Mouse (Mus musculus) G1E (cell line): ENCODE results near the gene Xbp1. TPM values are rescaled to one million over a fixed set of nuclear protein-coding genes. Genes with fewer than 3 reads are reported as not detected.
"Not testable (repeated sequence)": the region's sequence is repeated elsewhere in the genome, so short reads cannot be mapped to it uniquely, and the experiment has no call there.

Experiments used
- ATAC-seq: 2 replicates; pipeline ENCODE4 v1.8.0; 2016; ENCODE audit warnings: mild to moderate bottlenecking; ENCODE audit not compliant: insufficient number of reproducible peaks, poor library complexity, low FRiP score, severe bottlenecking; ENCODE audit errors: extremely low read depth
- DNase-seq: peaks from one replicate; pipeline ENCODE4 v3.0.0; 2012; ENCODE audit warnings: low spot score
- H3K27me3 ChIP-seq: 2 replicates; pipeline ENCODE4 v1.6.1; 2012; ENCODE audit warnings: mild to moderate bottlenecking, low read length, inconsistent platforms; ENCODE audit not compliant: insufficient read depth
- H3K36me3 ChIP-seq: replicated peaks from 2 replicates; pipeline ENCODE3; 2012; ENCODE audit warnings: mild to moderate bottlenecking, inconsistent platforms
- H3K4me1 ChIP-seq: 2 replicates; pipeline ENCODE4 v1.6.1; 2012; ENCODE audit warnings: low read depth, low read length, inconsistent platforms, mixed read lengths; ENCODE audit not compliant: insufficient read depth
- H3K4me3 ChIP-seq: 2 replicates; pipeline ENCODE4 v1.5.1; 2012; ENCODE audit warnings: low read depth, mild to moderate bottlenecking, inconsistent platforms, low read length, moderate library complexity, mixed read lengths
- H3K9me3 ChIP-seq: replicated peaks from 2 replicates; pipeline ENCODE4 v1.6.1; 2012; ENCODE audit warnings: inconsistent platforms
- CTCF ChIP-seq: IDR thresholded peaks from 2 replicates; pipeline ENCODE4 v1.5.1; 2012; ENCODE audit warnings: low read depth, low read length, inconsistent platforms, mixed read lengths
- GATA1 ChIP-seq: IDR thresholded peaks from 2 replicates; pipeline ENCODE4 v1.6.1; 2012; ENCODE audit warnings: borderline replicate concordance, low read length, inconsistent platforms, mixed read lengths
- GATA2 ChIP-seq: IDR thresholded peaks from 2 replicates; pipeline ENCODE4 v1.6.1; 2012; ENCODE audit warnings: low read depth, low read length, inconsistent platforms, borderline replicate concordance
- POLR2AphosphoS5 ChIP-seq: IDR thresholded peaks from 2 replicates; pipeline ENCODE4 v1.6.1; 2012; ENCODE audit warnings: low read depth, low read length, inconsistent platforms; ENCODE audit not compliant: insufficient replicate concordance
- TAL1 ChIP-seq: conservative IDR thresholded peaks from 2 replicates; pipeline ENCODE4 v1.6.1; 2012; ENCODE audit warnings: low read depth, low read length, inconsistent platforms, mixed read lengths
- polyA plus RNA-seq: library from polyadenylated mRNA; stranded (reverse); fragments of >175 nt; gene quantifications from 2 replicates; pipeline ENCODE4 v1.2.3, GENCODE M21; 2012
- total RNA-seq, 2 experiments: library from RNA; stranded (forward) in 1 of 2; stranded (reverse) in 1 of 2; fragments of 200-1000 nt in 1 of 2; fragments of >200 nt in 1 of 2; fragmentation: Nextera tagmentation in 1 of 2; gene quantifications; 2 replicates each; pipeline ENCODE4 v1.2.3; 2014 to 2017

Xbp1 gene
- total and polyA plus RNA-seq, 3 experiments = 50.6 to 185 (median 125) TPM

- Histone ChIP-seq H3K4me3 (peak overlapping the region; percentile 78), H3K9me3 (no peaks in the 10 kb centered on the region), H3K36me3 (peaks cover 41% of the 10 kb centered on the region), H3K4me1 (peaks cover 44% of the 10 kb centered on the region), H3K27me3 (no peaks in the 10 kb centered on the region)
- no peak for TF ChIP-seq CTCF
- no peak for TF ChIP-seq GATA1
- no peak for TF ChIP-seq TAL1
- no peak for TF ChIP-seq GATA2
- TF ChIP-seq POLR2AphosphoS5 = no peak
- DNase-seq (no peak), ATAC-seq (no peak)
Observed at GRCm38 (mm10) chr11:5540331-5540730, 19.9 kb downstream of the Xbp1 start.

GRCm38 (mm10) chr11:5541230-5541798 lies 20.9 kb downstream of the Xbp1 start:
- no peak for TF ChIP-seq GATA2
- peaks cover 37% of the 10 kb centered on the region for H3K36me3 ChIP-seq
- DNase-seq (no peak), ATAC-seq (no peak)
- H3K4me3 ChIP-seq = peak overlapping the region; percentile 78
- H3K4me1 ChIP-seq = peaks cover 54% of the 10 kb centered on the region
- H3K9me3 ChIP-seq = no peaks in the 10 kb centered on the region
- H3K27me3 ChIP-seq = no peaks in the 10 kb centered on the region

- TF ChIP-seq CTCF (no peak), GATA1 (no peak), TAL1 (peak; percentile 55; the same call in 1 of the 2 replicates), POLR2AphosphoS5 (no peak)
- no peaks in the 10 kb centered on the region for H3K9me3 ChIP-seq
- ATAC-seq = peak; percentile 95
Observed at GRCm38 (mm10) chr11:5541799-5542481, 21.5 kb downstream of the Xbp1 start, which contains the start of gene Ccdc117. Ccdc117 (minus strand) TSS chr11:5542187.

DNA sequence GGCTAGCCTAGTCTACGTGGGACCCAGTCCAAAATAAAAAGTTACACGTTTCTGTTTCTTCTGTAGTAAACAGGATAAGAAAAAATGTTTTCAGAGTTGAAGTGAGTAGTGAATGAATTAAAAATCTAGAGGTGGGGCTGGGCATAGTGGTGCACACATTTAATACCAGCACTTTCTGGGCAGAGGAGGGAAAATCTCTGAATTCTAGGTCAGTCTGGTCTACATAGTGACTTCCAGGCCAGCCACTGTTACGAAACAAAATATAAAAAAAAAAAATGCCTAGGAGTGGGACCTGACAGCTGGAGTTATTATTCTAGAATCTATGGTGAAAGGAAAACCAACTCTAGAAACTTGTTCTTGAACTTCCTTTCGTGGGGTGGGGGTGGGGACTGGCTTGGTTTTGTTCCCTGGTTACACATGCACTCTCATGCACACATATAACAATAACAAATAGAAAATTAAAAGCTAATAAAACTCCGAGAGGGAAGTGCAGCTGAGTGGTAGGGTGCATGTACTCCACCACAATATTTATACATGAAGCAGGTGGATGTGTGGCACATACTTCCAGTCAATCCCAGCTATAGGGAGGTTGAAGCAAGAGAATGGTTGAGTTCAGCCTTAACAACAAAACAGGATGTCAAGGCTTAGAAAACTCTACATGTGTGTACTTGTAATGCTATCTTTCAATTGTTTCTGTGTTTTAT lies 22.2 kb downstream of the Xbp1 start:
- Histone ChIP-seq H3K4me1 (peaks cover 52% of the 10 kb centered on the region), H3K4me3 (peak overlapping the region; percentile 78; the same call in 1 of the 2 replicates), H3K36me3 (peaks cover 27% of the 10 kb centered on the region), H3K9me3 (no peaks in the 10 kb centered on the region), H3K27me3 (no peaks in the 10 kb centered on the region)
- DNase-seq (no peak), ATAC-seq (no peak)
- TF ChIP-seq GATA2 (no peak), CTCF (no peak), TAL1 (no peak), POLR2AphosphoS5 (no peak; the same call in 1 of the 2 replicates), GATA1 (no peak)

More at GRCm38 (mm10) chr11:5541799-5542481, 21.5 kb downstream of the Xbp1 start, which contains the start of gene Ccdc117:
- H3K36me3 ChIP-seq = peaks cover 31% of the 10 kb centered on the region
- peaks cover 52% of the 10 kb centered on the region for H3K4me1 ChIP-seq
- DNase-seq = peak; percentile 89
- peak within 1 kb of the TSS; percentile 78 for H3K4me3 ChIP-seq
- H3K27me3 ChIP-seq = no peaks in the 10 kb centered on the region

GRCm38 (mm10) chr11:5543281-5543680 lies 22.8 kb downstream of the Xbp1 start:
- Histone ChIP-seq H3K9me3 (peaks cover 3% of the 10 kb centered on the region; the same call in 1 of the 2 replicates), H3K4me3 (no peak overlapping the region), H3K4me1 (peaks cover 48% of the 10 kb centered on the region), H3K36me3 (peaks cover 20% of the 10 kb centered on the region), H3K27me3 (no peaks in the 10 kb centered on the region)
- ATAC-seq (no peak), DNase-seq (no peak)
- no peak for TF ChIP-seq CTCF
- no peak for TF ChIP-seq GATA2
- TF ChIP-seq GATA1 = no peak
- no peak for TF ChIP-seq TAL1
- TF ChIP-seq POLR2AphosphoS5 = no peak

DNA sequence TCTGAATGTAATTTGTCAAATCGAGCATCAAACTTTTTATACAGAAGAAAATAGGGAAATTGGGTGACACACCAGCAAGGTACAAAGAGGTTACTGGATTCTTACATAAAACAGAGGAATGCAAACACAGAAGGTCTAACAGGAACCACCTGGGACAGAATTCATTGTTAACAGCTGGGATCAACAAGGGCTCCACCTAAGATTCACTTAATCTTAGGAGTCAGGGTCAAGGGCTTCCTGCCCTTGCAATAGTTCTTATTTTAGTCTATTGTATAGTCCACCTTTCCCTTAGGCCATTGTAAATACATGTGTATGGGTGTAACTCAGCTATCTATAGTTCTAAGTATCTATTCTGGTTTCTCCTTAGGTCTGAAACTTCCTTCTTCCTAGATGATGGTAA lies 24.2 kb downstream of the Xbp1 start:
- not testable (repeated sequence) for H3K27me3 ChIP-seq, DNase-seq, ATAC-seq, H3K36me3 ChIP-seq, H3K9me3 ChIP-seq, H3K4me3 ChIP-seq
- H3K4me1 ChIP-seq = peaks cover 35% of the 10 kb centered on the region
